Mouse (Mus musculus) gastrocnemius, postnatal 25 days (tissue): ENCODE measurements at regions not wholly inside any gene's neighbourhood (a gene's known extent, or its start where the extent isn't known, plus 50 kb on each side); places are given as distances from the start of the nearest gene placed in this dataset.

ENCODE experiments used
- DNase-seq: peaks from one replicate; pipeline ENCODE4 v3.0.0; 2022

- DNase-seq = no peak
Observed at GRCm38 (mm10) chr13:42592945-42593344, 87.5 kb upstream of the Phactr1 start.

DNA sequence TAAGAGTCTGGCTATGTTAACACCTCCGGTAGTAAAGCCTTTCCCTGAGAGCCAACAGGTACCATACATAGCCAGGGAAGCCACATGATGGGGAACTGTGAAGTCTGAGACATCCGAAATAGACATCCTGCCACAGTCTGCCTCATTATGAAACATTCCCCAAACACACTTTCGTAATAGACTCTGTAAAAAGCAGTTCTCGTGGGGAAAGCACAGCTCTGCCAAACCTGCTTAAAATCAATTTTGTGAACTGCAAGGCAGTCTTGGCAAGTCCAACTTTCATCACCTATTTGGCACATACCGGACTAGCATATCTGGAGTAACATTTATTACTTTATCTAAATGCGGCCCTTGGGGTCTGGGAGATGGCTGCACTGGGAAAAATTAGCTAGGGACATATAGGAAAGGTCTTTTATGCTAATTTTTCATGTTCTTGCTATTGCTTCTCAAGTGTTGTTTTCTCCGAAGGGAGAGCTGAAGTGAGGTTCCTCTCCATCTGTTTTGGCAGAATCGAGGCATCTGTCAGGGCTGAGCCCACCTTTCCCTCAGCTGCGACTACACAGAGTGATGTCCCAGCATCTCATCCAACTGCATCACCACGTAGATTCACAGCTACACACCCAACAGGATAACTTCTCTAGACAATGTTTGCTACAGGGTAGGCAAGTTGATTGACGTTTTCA, 86.8 kb upstream of the Phactr1 start:
- no peak for DNase-seq

DNA sequence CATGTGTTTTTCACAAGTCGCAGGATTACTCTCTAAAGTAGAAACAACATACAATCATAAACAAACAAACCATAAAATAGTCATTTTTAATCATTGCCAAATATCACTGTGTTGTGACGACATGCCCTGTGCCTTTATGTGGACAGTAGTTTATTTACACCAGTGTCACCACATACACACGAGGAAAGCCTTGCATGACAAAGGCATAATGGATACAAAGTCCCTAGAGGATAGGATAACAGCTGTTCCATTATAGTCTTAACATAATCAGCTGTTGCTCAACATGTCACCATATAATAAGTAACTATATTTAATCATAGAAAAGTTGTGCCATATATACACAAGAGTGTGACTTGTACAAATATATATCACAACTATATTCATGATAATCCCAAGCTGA, 85.2 kb upstream of the Phactr1 start:
- no peak for DNase-seq

DNA sequence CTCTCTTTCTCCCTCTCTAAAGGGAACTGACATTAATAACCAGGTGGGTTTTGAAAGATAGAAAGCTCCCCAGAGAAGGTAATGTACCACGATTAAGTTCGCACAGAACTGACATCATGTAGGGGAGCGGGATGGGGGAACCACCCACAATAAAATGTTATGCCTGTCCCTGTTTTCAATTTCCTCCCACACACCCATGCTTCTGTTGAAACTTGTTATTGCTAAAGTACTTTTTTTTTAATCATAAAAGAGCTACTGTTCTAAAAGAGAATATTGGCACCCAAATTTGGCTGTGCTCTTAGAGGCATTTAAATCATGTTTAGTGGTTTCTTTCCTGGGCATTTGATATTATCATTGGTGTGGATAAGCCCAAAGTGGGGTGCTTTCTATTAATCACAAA, 82.6 kb upstream of the Phactr1 start:
- no peak for DNase-seq

DNA sequence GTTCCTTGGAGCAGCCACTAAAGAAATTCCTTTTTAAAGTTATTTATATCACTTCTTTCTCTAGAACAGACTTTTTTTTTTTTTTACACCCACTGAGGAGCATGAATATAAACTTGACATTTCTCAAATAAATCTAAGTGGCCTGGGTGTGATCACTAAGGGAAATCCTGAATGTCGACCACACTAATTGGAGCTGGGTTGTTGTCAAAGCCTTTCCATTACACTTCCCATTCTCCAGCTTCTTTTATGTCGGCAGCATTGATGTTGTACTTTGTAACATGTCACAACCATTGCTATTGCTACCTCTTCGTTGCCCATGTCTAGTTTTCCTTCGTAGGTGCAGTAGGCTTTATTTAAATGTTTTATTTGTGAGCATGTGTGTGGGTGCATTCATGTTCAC, 77.1 kb upstream of the Phactr1 start:
- no peak for DNase-seq

GRCm38 (mm10) chr13:42607735-42608134, 72.7 kb upstream of the Phactr1 start:
- DNase-seq = no peak

DNA sequence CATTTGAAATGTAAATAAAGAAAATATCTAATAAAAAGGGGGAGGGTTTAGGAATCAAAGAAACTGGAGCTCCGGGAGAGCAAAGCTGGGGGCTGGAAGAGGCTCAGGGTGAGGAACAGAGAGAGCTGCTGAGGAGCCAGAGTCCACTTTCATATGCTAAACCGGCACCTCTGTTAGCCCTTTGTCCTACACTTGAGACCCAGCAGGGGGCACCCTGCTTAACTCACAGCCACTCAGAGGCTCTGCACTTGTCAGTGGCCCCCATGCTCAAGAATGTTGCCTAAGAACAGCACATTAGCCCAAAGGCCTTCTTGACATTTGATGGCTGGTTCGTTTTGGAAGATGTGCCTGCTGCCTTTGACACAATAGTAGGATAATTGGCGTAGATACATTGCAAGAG, 71.5 kb upstream of the Phactr1 start:
- no peak for DNase-seq

DNA sequence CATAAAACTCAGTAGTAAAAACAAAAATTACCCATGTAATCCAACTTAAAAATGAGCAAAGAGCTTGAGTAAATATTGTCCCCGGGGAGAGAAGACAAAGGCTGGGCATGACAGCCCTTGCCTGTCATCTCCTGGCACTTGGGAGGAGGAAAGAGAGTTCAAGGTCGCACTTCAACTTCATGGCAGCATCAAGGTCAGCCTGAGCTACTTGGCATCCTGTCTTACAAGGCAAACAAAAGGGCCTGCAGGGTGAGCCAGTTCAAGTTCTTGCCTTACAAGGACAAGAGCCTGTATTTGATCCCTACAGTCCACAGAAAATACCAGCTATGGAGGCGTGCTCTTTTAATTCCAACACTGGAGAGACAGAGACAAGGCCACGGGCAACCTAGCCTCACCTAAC, 67.1 kb upstream of the Phactr1 start:
- no peak for DNase-seq

- no peak for DNase-seq
Observed at GRCm38 (mm10) chr13:42615826-42616225, 64.6 kb upstream of the Phactr1 start.

DNA sequence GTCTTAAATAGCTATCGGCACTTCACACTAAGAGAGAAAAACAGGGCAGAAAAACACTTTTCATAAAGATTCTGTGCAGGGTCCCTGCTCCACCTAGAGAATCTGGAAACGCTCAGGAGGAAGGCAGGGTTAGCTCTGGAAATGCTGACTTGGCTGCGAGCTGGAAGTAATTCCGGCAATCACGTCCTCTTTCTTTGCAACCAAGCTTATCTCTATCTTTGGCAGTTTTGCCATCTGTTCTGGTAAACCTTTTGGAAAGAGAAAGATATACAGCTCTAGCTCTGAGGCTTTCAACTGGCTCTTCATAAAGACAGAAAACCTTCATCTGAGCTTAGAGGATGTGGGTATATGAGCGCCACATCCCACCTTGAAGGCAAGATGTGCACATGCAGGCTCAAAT, 63.2 kb upstream of the Phactr1 start:
- no peak for DNase-seq

- no peak for DNase-seq
Observed at GRCm38 (mm10) chr13:42617844-42618243, 62.6 kb upstream of the Phactr1 start.

- no peak for DNase-seq
Observed at GRCm38 (mm10) chr13:42619555-42620280, 60.7 kb upstream of the Phactr1 start.

DNA sequence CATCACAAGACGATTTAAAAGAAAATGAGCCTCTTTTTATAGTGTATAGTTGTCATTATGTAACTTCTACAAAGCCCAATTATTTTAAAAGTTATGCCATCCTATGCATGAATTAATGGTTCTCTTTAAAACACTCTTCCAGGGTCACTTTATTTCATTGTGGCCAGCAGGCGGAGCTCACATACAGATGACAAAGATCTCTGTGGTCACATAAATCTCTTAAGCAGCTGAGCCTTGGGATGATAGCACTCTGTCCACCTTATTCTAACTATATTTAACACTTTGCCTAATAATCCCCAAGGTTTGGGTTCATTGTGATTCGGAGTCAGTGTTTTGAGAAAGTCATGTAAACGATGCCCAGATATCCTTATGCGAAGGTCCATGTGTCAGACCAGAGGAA, 56.9 kb upstream of the Phactr1 start:
- DNase-seq = no peak
